Mouse (Mus musculus) urinary bladder, postnatal 0 days (tissue): ENCODE measurements around the gene Ttc21b. TPM values are rescaled to one million over a fixed set of nuclear protein-coding genes. Genes with fewer than 3 reads are reported as not detected.

Source experiments
- polyA plus RNA-seq: library from polyadenylated mRNA; unstranded; fragments of >200 nt; fragmentation: Nextera tagmentation; extraction: Ambion mirVana; gene quantifications from 2 replicates; pipeline ENCODE4 v1.2.1, GENCODE M21; 2015

Gene Ttc21b
- polyA plus RNA-seq = 4.1 and 5.0 TPM in 2 replicates

GRCm38 (mm10) chr2:66256220-66257131 is at the start of gene Ttc21b:
TSS of gene Ttc21b (minus strand) at chr2:66256617.

Other genes starting within 250 kb of the Ttc21b start
- gene Galnt3, start 131.6 kb downstream of the Ttc21b start, polyA plus RNA-seq = 8.3 and 12.8 TPM in 2 replicates
- 0.05 and 0.08 TPM in 2 replicates for gene Scn1a, start 184.2 kb upstream of the Ttc21b start, polyA plus RNA-seq